Mouse (Mus musculus) lung, adult 18-20 months (tissue): Measurements from ENCODE around the gene Csnk2b.
"Not testable (repeated sequence)": the region's sequence is repeated elsewhere in the genome, so short reads cannot be mapped to it uniquely, and the experiment has no call there.

Experiments
- DNase-seq, 2 experiments: peaks; one replicate each; pipeline ENCODE4 v3.0.0; 2022; ENCODE audit warnings: mixed read lengths in 2 of 2

Gene Csnk2b

GRCm38 (mm10) chr17:35152121-35152520, 30.3 kb upstream of the Csnk2b start:
- no peak for DNase-seq

- DNase-seq, result no peak
Observed at GRCm38 (mm10) chr17:35147922-35148639, 26.2 kb upstream of the Csnk2b start.

DNA sequence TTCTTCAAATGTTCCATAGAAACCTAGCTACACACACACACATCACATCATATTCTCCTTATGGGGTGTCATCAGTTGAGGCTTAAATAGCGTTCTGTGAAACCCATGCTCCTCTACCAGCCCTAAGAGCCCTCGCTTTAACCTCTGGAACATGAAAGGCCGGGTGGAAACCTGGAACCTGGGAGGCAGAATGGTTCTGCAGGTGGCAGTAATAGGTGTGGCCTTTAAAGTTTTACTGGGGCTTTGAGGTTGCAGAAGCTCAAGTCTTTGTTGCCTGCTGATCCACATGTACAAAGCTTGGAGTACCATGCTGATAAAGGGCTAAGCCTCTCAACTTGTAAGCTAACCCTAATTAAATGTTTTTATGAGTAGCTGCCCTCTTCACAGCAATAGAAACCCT, 25.5 kb upstream of the Csnk2b start:
- DNase-seq, result no peak

GRCm38 (mm10) chr17:35146139-35146538, 24.3 kb upstream of the Csnk2b start:
- DNase-seq, result no peak

- DNase-seq, result no peak
Observed at GRCm38 (mm10) chr17:35141971-35142370, 20.1 kb upstream of the Csnk2b start.

GRCm38 (mm10) chr17:35140490-35140996, 18.7 kb upstream of the Csnk2b start:
- no peak for DNase-seq

DNA sequence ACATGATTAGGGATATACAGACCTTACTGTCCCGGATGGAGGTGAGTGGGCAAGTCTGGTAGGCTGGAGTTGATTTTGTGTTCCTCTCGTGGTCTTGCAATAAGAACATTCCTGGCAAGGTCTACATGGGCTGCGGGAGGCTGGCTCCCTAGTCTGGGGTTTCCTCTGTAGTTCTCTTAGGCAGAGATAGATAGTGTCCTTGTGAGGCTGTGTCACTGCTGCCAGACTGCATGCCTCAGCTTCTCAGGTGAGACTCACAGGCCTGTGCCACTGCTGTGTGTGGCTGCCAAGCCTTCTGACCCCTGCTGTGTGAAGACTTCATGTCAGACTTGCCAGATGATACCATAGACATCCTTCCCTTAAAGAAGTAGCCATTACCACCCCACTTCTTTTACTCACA, 17.4 kb upstream of the Csnk2b start:
- DNase-seq, result no peak

DNA sequence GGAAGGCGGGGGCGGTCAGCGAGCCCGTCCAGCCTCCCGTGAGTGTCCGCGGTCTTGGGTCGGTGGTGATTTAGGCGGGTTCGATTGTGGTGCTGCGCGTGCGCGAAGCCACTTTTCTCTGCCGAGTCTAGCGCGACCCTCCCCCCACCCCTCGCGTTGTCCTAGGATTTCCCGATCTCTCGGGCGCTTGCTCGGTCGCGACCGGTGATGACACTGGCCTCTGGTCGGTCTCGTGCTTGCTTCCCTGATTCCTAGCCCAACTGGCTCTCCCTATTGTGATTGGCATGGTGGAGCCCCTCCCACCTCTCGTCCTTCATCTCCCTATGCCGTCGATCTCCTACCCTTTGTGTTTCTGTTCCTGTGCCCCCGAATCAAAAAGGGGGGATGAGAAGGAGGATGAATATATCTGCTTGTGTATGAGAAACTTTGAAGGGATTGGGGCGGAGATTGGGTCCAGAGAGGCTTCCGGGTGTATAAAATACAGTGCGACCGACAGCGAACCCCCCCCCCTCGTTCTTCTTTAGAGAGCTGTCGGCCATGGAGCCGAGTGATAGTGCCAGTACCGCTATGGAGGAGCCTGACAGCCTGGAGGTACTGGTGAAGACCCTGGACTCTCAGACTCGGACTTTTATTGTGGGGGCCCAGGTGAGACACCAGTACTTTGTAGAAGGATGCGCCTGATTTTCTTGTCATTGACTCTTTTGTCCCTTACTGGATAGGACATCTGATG, 13.9 kb upstream of the Csnk2b start:
- peak in 1 of 2 experiments; percentile 72 for DNase-seq

DNA sequence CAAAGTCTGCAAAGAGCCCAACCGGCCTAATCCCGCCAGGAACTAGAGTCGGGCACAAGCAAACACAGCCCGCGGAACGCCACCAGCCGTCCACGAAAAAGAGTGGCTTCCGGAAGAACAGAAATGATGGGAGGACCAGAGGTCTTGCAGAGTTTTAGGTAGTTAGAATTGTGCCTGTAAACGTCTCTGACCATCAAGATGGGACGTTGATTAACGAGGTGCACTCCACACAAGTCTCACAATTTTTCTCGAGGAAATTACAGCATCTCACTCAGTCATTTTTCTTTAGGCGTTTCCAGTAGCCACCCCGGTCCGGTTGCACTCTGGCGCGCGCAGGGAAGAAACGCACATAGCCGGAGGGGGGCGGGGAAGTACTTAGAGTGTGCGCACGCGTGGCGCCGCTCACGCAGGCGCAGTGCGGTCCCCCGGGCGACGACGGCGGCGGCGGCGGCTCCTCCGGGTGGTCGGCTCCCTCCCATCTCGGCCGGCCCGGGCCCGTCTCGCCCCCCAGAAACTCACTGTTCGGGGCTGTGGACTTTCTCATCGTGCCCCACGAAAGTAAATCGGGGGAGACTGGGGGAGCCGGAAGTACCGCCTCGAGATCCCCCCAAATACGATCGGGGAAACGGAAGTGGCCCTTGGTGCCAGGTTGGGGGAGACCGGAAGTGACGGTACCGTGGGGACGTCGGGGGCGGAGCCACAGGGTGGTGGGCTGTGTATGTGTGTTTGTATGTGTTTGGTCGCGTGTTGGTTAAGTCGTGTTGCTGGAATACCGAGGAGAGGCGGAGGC, 13.1 kb upstream of the Csnk2b start, which contains the start of gene Bag6:
Bag6 (plus strand) TSS at position 378 of the 790 bp plus-strand sequence.
- DNase-seq, result peak; percentile 91 to 93

DNA sequence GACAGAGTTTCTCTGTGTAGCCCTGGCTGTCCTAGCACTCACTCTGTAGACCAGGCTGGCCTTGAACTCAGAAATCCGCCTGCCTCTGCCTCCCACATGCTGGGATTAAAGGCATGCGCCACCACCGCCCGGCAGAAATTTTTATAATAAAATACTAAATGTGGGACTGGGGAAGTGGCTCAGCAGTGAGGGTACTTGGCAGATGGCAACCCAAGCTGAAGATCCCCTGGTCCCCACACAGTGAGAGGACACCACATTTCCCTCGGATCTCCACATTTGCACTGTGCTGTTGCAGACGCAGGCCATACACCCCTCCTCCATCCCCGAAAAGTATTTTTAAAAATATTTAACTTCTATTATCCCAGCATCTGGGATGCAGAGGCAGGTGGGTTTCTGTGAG, 11.7 kb upstream of the Csnk2b start:
- DNase-seq, result no peak

GRCm38 (mm10) chr17:35132174-35132560, 10.3 kb upstream of the Csnk2b start:
- DNase-seq, result no peak

DNA sequence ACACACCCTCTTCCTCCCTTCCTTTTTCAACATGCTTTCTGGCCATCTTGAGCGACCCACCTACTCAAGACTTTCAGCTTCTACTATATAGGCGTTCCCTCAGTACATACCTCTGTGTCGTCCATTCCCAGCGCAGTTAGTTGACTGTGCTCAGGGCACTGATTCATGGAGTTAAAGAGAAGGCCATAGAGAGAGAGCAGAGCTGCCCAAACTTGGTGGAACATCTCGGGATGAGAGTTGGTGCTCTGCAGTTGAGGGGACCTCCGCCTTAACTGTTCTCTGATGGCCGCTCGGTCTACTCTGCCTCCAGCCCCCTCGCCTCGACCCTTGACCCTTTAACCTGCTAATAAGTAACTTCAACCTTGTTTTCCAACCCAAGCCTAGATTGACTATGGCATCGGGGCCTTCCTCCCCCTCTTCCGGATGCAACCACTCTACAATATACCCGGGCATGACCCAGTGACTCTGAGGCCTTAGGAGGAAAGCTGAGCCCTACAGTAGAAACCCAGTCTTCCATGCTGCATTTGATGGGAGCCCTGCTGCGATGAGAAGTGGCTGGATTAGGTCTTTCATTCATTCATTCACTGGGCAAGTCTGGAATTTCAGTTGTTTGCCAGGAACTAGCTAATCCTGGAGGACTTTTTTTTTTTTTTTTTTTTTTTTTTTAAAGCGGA, 9.8 kb upstream of the Csnk2b start, which contains the start of gene Apom:
Apom (minus strand) TSS at position 551 of the 674 bp plus-strand sequence.
- no peak for DNase-seq

GRCm38 (mm10) chr17:35131038-35131437, 9.2 kb upstream of the Csnk2b start:
- DNase-seq, result no peak

- no peak for DNase-seq
Observed at GRCm38 (mm10) chr17:35128996-35129395, 7.1 kb upstream of the Csnk2b start.

- no peak for DNase-seq
Observed at GRCm38 (mm10) chr17:35127017-35127416, 5.2 kb upstream of the Csnk2b start.

GRCm38 (mm10) chr17:35126206-35126611, 4.4 kb upstream of the Csnk2b start, which contains the start of gene D17H6S53E:
D17H6S53E (plus strand) TSS chr17:35126373.
- DNase-seq, result peak; percentile 81 to 86

DNA sequence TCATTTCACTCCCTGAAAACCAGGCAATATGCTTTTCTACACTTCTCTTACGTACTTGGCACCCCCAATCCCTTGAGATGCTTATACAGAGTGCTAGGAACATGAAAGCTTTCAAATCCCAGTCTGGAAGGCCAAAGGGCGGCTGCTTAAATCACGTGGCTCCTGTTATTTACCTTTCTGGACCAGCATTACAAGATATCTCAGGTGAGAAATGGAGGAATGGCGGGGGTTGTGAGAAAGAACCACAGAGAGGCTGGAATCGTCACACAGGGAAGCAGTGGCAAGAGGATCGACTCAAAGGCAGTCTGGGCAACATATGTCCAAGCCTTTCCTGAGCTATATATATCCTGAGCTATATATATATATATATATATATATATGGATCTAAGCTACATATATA, 3.7 kb upstream of the Csnk2b start:
- peak in 1 of 2 experiments; percentile 42 for DNase-seq

- no peak for DNase-seq
Observed at GRCm38 (mm10) chr17:35125081-35125480, 3.2 kb upstream of the Csnk2b start.

DNA sequence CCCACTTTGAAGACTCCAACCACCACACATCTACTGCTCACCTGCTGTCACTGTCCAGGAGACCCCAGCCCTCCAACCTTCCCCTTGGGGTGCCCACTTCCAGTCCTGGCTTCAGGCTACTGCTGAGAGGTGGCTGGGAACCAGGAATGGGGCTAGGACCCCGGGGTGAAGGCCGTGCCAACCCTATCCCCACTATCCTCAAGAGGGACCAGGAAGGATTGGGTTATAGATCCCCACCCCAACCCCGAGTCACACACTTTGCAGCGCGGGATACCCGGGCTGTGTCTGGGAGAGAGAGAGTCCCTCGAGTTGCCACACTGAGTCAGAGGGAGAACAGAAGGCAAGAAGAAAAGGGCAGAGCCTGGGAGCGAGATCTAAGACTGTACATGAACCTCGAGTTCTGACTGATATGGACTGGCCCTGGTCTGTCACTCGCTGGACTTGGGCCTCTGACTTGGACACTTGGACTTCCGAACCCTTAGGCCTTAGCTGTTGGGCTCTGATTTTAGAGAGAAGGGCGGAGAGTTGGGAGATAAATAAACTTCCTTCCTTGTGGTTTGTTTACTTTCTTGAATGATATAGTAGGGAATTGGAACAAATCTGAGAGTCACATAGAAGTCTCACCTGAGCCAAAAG, 2.5 kb upstream of the Csnk2b start:
- not testable (repeated sequence) for DNase-seq

DNA sequence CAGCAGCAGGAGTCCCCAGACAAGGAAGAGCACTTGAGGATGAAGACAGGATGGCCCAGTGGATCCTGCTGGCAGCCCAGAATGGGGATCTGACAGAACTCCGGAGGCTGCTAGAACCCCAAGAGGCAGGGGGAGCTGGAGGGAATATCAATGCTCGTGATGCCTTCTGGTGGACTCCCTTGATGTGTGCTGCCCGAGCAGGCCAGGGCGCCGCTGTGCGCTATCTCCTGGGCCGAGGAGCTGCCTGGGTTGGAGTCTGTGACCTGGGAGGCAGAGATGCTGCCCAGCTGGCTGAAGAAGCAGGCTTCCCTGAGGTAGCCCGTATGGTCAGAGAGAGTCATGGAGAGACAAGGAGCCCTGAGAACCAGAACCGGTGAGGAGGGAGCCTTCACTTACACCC, 1.4 kb upstream of the Csnk2b start:
- DNase-seq, result not testable (repeated sequence)

- DNase-seq, result peak; percentile 98 to 99
Observed at GRCm38 (mm10) chr17:35121143-35121799, 582 bp downstream of the Csnk2b start, which contains the start of gene Gpank1. Gpank1 (plus strand) TSS chr17:35121455.
